Mouse (Mus musculus) myocyte (in vitro differentiated cells): ENCODE measurements around the gene Tead2.

ENCODE experiments used
- CEBPB ChIP-seq: IDR thresholded peaks from 2 replicates; pipeline ENCODE4 v1.6.1; 2011; ENCODE audit warnings: mild to moderate bottlenecking, moderate library complexity; ENCODE audit not compliant: poor library complexity, insufficient read depth, severe bottlenecking
- E2F4 ChIP-seq: IDR thresholded peaks from one replicate; pipeline ENCODE4 v1.6.1; 2011; ENCODE audit warnings: mild to moderate bottlenecking, control low read depth, moderate library complexity; ENCODE audit not compliant: insufficient read depth
- MAX ChIP-seq: IDR thresholded peaks from one replicate; pipeline ENCODE4 v1.6.1; 2011; ENCODE audit warnings: low read depth, mild to moderate bottlenecking, control low read depth
- MYOD1 ChIP-seq, 3 experiments: IDR thresholded peaks; one replicate each; pipeline ENCODE4 v1.6.1; 2011; ENCODE audit warnings: control low read depth in 2 of 3, low read depth in 2 of 3, mild to moderate bottlenecking in 2 of 3, moderate library complexity in 1 of 3; ENCODE audit not compliant: insufficient read length in 2 of 3, control insufficient read depth in 1 of 3
- POLR2A ChIP-seq: IDR thresholded peaks from one replicate; pipeline ENCODE4 v1.6.1; 2011; ENCODE audit warnings: low read depth, mild to moderate bottlenecking, control low read depth, moderate library complexity; ENCODE audit not compliant: insufficient read length
- POLR2AphosphoS2 ChIP-seq: IDR thresholded peaks from one replicate; pipeline ENCODE4 v1.6.1; 2011; ENCODE audit warnings: low read depth, control low read depth; ENCODE audit not compliant: insufficient read length
- SRF ChIP-seq: IDR thresholded peaks from one replicate; pipeline ENCODE4 v1.6.1; 2011; ENCODE audit warnings: low read depth; ENCODE audit not compliant: control insufficient read depth, insufficient read length
- TCF12 ChIP-seq: IDR thresholded peaks from one replicate; pipeline ENCODE4 v1.6.1; 2011; ENCODE audit warnings: mild to moderate bottlenecking, control low read depth; ENCODE audit not compliant: poor library complexity, insufficient read depth, severe bottlenecking
- TCF3 ChIP-seq: IDR thresholded peaks from one replicate; pipeline ENCODE4 v1.6.1; 2011; ENCODE audit warnings: low read depth, control low read depth; ENCODE audit not compliant: insufficient read length
- USF1 ChIP-seq: IDR thresholded peaks from one replicate; pipeline ENCODE4 v1.6.1; 2011; ENCODE audit warnings: low read depth, mild to moderate bottlenecking, control low read depth, moderate library complexity

GRCm38 (mm10) chr7:45211851-45212251, 3.7 kb upstream of the Tead2 start, which contains the start of gene Dkkl1:
- TF ChIP-seq POLR2A (no peak), USF1 (no peak), TCF3 (no peak), TCF12 (no peak), POLR2AphosphoS2 (no peak), SRF (no peak), MAX (no peak), CEBPB (no peak), E2F4 (no peak), MYOD1 (IDR thresholded peaks at IDR 0.05; ENCODE audit: control insufficient read depth in 1 of 3, insufficient read length in 2 of 3, low read depth in 2 of 3) (no peak)
